ENCODE assay signal across 9 mouse cellular contexts in genomic region chr19:43882895-43883573, GRCm38 (mm10). TPM values are rescaled to one million over a fixed set of nuclear protein-coding genes. Genes with fewer than 3 reads are reported as not detected.
DNase-seq lines count a peak whose midpoint lies in the region; ATAC-seq lines count a peak whose summit lies in the region.
"Had no signal": no experiment of that assay in that cellular context is flagged by ENCODE, and none has a peak within 500 bp of the region (broad histone marks: within the 10 kb centered on the region; RNA-seq: fewer than 3 reads in every experiment).

No protein-coding gene starts in this region.

- peaks cover 4% of the 10 kb centered on the region; the same call in 1 of the 2 replicates for H3K9me3 ChIP-seq in heart, embryonic 16.5 days (replicated peaks; ENCODE audit: control insufficient read depth, low read length)
- no peaks in the 10 kb centered on the region for H3K9me3 ChIP-seq in hindbrain, embryonic 11.5 days (ENCODE audit: control insufficient read depth, low read length)
- H3K9me3 ChIP-seq in midbrain, embryonic 15.5 days = no peaks in the 10 kb centered on the region

- peaks cover 22% of the 10 kb centered on the region for H3K4me1 ChIP-seq in heart, embryonic 16.5 days (ENCODE audit: control insufficient read depth, insufficient read depth, low read length)
- H3K4me1 ChIP-seq in hindbrain, embryonic 11.5 days (replicated peaks; ENCODE audit: control insufficient read depth, insufficient read depth, low read length) = 0 out of 2 replicates have a peak, but pooled peaks cover 6% of the 10 kb centered on the region
- peaks cover 27% of the 10 kb centered on the region for H3K4me1 ChIP-seq in midbrain, embryonic 15.5 days

- H3K27ac ChIP-seq in heart, embryonic 16.5 days (ENCODE audit: low read length) = no peak overlapping the region
- no peak overlapping the region for H3K27ac ChIP-seq in hindbrain, embryonic 11.5 days (ENCODE audit: low read depth, low read length)
- H3K27ac ChIP-seq in midbrain, embryonic 15.5 days = peak overlapping the region; percentile 45; the same call in 1 of the 2 replicates

- ATAC-seq in heart, embryonic 16.5 days (replicated peaks; ENCODE audit: extremely low read depth, insufficient read depth, low FRiP score) = no peak
- ATAC-seq in hindbrain, embryonic 11.5 days (ENCODE audit: low FRiP score) = peak; percentile 34; the same call in 1 of the 2 replicates
- ATAC-seq in midbrain, embryonic 15.5 days (replicated peaks) = no peak
- ATAC-seq in erythroblast, adult 5-6 weeks (replicated peaks; ENCODE audit: low FRiP score, poor library complexity, severe bottlenecking) = no peak

- peak overlapping the region; percentile 46; the same call in 1 of the 2 replicates for H3K9ac ChIP-seq in heart, embryonic 16.5 days (ENCODE audit: low read length)
- peak overlapping the region; percentile 52 for H3K9ac ChIP-seq in hindbrain, embryonic 11.5 days (ENCODE audit: low read depth, low read length)
- H3K9ac ChIP-seq in midbrain, embryonic 15.5 days = peak overlapping the region; percentile 8; the same call in 1 of the 2 replicates

- no peaks in the 10 kb centered on the region for H3K36me3 ChIP-seq in heart, embryonic 16.5 days (ENCODE audit: control insufficient read depth, insufficient read depth)
- no peaks in the 10 kb centered on the region for H3K36me3 ChIP-seq in hindbrain, embryonic 11.5 days (ENCODE audit: control insufficient read depth, insufficient read depth, low read length)
- H3K36me3 ChIP-seq in midbrain, embryonic 15.5 days (replicated peaks) = no peaks in the 10 kb centered on the region

- no peaks in the 10 kb centered on the region for H3K27me3 ChIP-seq in heart, embryonic 16.5 days (ENCODE audit: control insufficient read depth, insufficient read depth, low read length)
- H3K27me3 ChIP-seq in hindbrain, embryonic 11.5 days (ENCODE audit: control insufficient read depth, insufficient read depth, low read length) = no peaks in the 10 kb centered on the region
- H3K27me3 ChIP-seq in midbrain, embryonic 15.5 days (replicated peaks) = no peaks in the 10 kb centered on the region

- H3K4me3 ChIP-seq in heart, embryonic 16.5 days (ENCODE audit: low read length) = no peak overlapping the region
- H3K4me3 ChIP-seq in hindbrain, embryonic 11.5 days (ENCODE audit: low read depth, low read length) = no peak overlapping the region
- peak overlapping the region; percentile 7; the same call in 1 of the 2 replicates for H3K4me3 ChIP-seq in midbrain, embryonic 15.5 days

- WGBS in heart, embryonic 16.5 days = 39% methylated on average over 18 of the region's 18 CpGs
- WGBS in hindbrain, embryonic 11.5 days = 39% methylated on average over 18 of the region's 18 CpGs
- WGBS in midbrain, embryonic 15.5 days = 17% methylated on average over 18 of the region's 18 CpGs

- H3K4me2 ChIP-seq in heart, embryonic 16.5 days (ENCODE audit: low read depth, low read length) = peak overlapping the region; percentile 31
- H3K4me2 ChIP-seq in hindbrain, embryonic 11.5 days (replicated peaks; ENCODE audit: low read depth, low read length) = peak overlapping the region; percentile 21
- H3K4me2 ChIP-seq in midbrain, embryonic 15.5 days = peak overlapping the region; percentile 39

- no peak for DNase-seq in heart, adult 8-10 months (ENCODE audit: low spot score)
- peak; percentile 73 for DNase-seq in embryo, embryonic 10 days (ENCODE audit: low spot score)
- DNase-seq in hindbrain, embryonic 11.5 days (ENCODE audit: low spot score) = peak; percentile 54
- no peak for DNase-seq in urinary bladder, postnatal 10 days (ENCODE audit: low spot score)
- no peak for DNase-seq in T-cell, adult 2 months (ENCODE audit: low spot score)
- DNase-seq: cerebellum, adult 11-12 months had no signal

RNA-seq across cellular contexts. Expression of gene Dnmbp, which starts 57.0 kb away (rescaled TPM):
- 8.5 and 9.8 TPM in 2 replicates for polyA plus RNA-seq in heart, embryonic 16.5 days (2015; fragmentation: Nextera tagmentation; extraction: Ambion mirVana)
- total RNA-seq in heart, adult 8-10 months (2022) = 10 to 100 TPM in 1 of 4 experiments, 1 to 10 TPM in 3; 8.9 to 10.3 (median 9.2) TPM
- 12.2 and 13.5 TPM in 2 replicates for polyA plus RNA-seq in hindbrain, embryonic 11.5 days (2014; fragmentation: Nextera tagmentation; extraction: Ambion mirVana)
- polyA plus RNA-seq in midbrain, embryonic 15.5 days (2015; fragmentation: Nextera tagmentation; extraction: Ambion mirVana) = 8.1 and 8.8 TPM in 2 replicates
- 1.3 and 3.7 TPM in 2 replicates for total RNA-seq in erythroblast, adult 5-6 weeks (2015; ENCODE audit: low replicate concordance)
- total RNA-seq in erythroblast, adult 5-6 weeks (2017; ENCODE audit: low replicate concordance) = 1.4 and 2.0 TPM in 2 replicates

Comparison
In these comparisons a context has a peak if more than half of its experiments do, and no peak if none do; other contexts are left out.
1. DNase-seq: peak in embryo, embryonic 10 days (single experiment) and hindbrain, embryonic 11.5 days (single experiment); none in heart, adult 8-10 months (single experiment), urinary bladder, postnatal 10 days (single experiment) and T-cell, adult 2 months (single experiment).
2. Peak in every context shown above with its lines, with median percentiles within 50 percentile points of each other: H3K4me2 ChIP-seq and H3K9ac ChIP-seq.